Comparison of ENCODE assay signal across 16 mouse cellular contexts in the genomic region with DNA sequence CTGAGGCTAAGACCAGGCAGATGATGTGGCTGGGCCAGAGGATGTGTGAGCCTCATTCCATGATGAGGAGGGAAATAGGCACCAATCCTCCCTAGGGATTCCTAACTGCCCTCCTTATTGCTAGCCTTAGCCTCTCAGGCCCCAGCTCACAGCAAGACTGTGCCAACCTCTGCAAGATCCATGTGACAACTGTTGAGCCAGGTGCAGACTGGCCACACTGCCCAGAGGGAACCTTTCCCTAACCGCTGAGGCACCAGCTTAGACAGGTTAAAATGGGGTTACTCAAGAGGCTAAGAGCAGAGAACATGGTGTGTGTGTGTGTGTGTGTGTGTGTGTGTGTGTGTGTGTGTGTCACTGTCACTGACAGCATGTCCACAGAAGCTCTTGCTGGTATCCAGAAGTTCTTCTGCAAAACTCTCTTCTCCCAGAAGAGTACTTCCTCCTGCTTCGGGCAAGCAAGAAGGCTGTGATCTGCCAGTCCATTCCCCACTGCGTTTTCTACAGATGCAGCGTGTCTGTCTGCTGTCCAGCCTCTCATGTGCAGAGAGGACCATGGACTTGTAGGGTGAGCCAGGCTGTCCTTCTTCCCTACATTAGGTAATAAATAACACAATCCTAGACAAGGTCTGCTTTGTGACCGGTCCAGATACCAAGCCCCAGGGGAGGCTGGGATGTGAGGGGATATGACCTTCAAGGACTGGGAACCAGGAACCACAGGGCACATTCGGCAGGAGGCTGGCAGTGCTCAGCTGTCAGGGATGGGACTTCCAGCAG. TPM values are rescaled to one million over a fixed set of nuclear protein-coding genes. Genes with fewer than 3 reads are reported as not detected.
DNase-seq lines count a peak whose midpoint lies in the region; ATAC-seq and TF ChIP-seq lines count a peak whose summit lies in the region.
"Had no signal": no experiment of that assay in that cellular context is flagged by ENCODE, and none has a peak within 500 bp of the region (broad histone marks: within the 10 kb centered on the region; RNA-seq: fewer than 3 reads in every experiment).

No protein-coding gene starts in this region.

- TF ChIP-seq POLR2A in lung, adult 2 months (IDR thresholded peaks at IDR 0.05; ENCODE audit: borderline replicate concordance, extremely low read depth, low read depth, low read length) = no peak

- no peak overlapping the region for H3K4me2 ChIP-seq in hindbrain, embryonic 16.5 days (ENCODE audit: low read length)
- no peak overlapping the region for H3K4me2 ChIP-seq in hindbrain, embryonic 13.5 days
- H3K4me2 ChIP-seq in kidney, embryonic 16.5 days (replicated peaks; ENCODE audit: low read depth, low read length) = no peak overlapping the region
- H3K4me2 ChIP-seq: hindbrain, embryonic 12.5 days had no signal

- 0 out of 2 replicates have a peak, but pooled peaks have one; percentile 15 for ATAC-seq in hindbrain, embryonic 16.5 days
- ATAC-seq in hindbrain, embryonic 13.5 days (ENCODE audit: low FRiP score) = no peak
- ATAC-seq in kidney, embryonic 16.5 days (ENCODE audit: low FRiP score, low TSS enrichment) = peak; percentile 85
- ATAC-seq: liver, postnatal 0 days had no signal

- peaks cover 8% of the 10 kb centered on the region for H3K4me1 ChIP-seq in hindbrain, embryonic 16.5 days (ENCODE audit: control insufficient read depth, insufficient read depth, low read depth, low read length)
- H3K4me1 ChIP-seq in hindbrain, embryonic 13.5 days (replicated peaks) = peaks cover 27% of the 10 kb centered on the region
- peaks cover 10% of the 10 kb centered on the region; the same call in 1 of the 2 replicates for H3K4me1 ChIP-seq in kidney, embryonic 16.5 days (ENCODE audit: insufficient read depth, low read length)
- H3K4me1 ChIP-seq in lung, adult 2 months (ENCODE audit: control insufficient read depth, insufficient read depth, low read length) = no peaks in the 10 kb centered on the region

- no peak overlapping the region for H3K4me3 ChIP-seq in hindbrain, embryonic 16.5 days (ENCODE audit: low read length)
- H3K4me3 ChIP-seq in hindbrain, embryonic 13.5 days = no peak overlapping the region
- no peak overlapping the region for H3K4me3 ChIP-seq in kidney, embryonic 16.5 days (ENCODE audit: low read length)
- no peak overlapping the region for H3K4me3 ChIP-seq in lung, adult 2 months (replicated peaks; ENCODE audit: extremely low read depth, low read depth, low read length)
- H3K4me3 ChIP-seq in layer of hippocampus, adult 2 months = no peak overlapping the region
- H3K4me3 ChIP-seq: hindbrain, embryonic 12.5 days had no signal

- H3K9ac ChIP-seq in hindbrain, embryonic 16.5 days (ENCODE audit: low read depth, low read length) = no peak overlapping the region
- no peak overlapping the region for H3K9ac ChIP-seq in hindbrain, embryonic 13.5 days
- H3K9ac ChIP-seq in kidney, embryonic 16.5 days (replicated peaks; ENCODE audit: low read length) = no peak overlapping the region
- H3K9ac ChIP-seq: hindbrain, embryonic 12.5 days; liver, postnatal 0 days had no signal

- TF ChIP-seq CTCF in lung, adult 2 months (IDR thresholded peaks at IDR 0.05; ENCODE audit: insufficient read depth, low read length) = no peak
- no peak for TF ChIP-seq CTCF in layer of hippocampus, adult 2 months (conservative IDR thresholded peaks at IDR 0.05)

- no peaks in the 10 kb centered on the region for H3K36me3 ChIP-seq in hindbrain, embryonic 16.5 days (ENCODE audit: control insufficient read depth, insufficient read depth, low read length)
- no peaks in the 10 kb centered on the region for H3K36me3 ChIP-seq in hindbrain, embryonic 13.5 days
- H3K36me3 ChIP-seq in kidney, embryonic 16.5 days (ENCODE audit: insufficient read depth, low read length) = no peaks in the 10 kb centered on the region
- H3K36me3 ChIP-seq: hindbrain, embryonic 12.5 days had no signal

- no peak overlapping the region for H3K27ac ChIP-seq in hindbrain, embryonic 16.5 days (ENCODE audit: low read depth, low read length)
- H3K27ac ChIP-seq in hindbrain, embryonic 13.5 days = no peak overlapping the region
- H3K27ac ChIP-seq in kidney, embryonic 16.5 days (ENCODE audit: low read length) = peak overlapping the region; percentile 70; the same call in 1 of the 2 replicates
- H3K27ac ChIP-seq in layer of hippocampus, adult 2 months = no peak overlapping the region
- H3K27ac ChIP-seq: hindbrain, embryonic 12.5 days had no signal

- WGBS in hindbrain, embryonic 16.5 days = 75% methylated on average over 6 of the region's 6 CpGs
- 73% methylated on average over 6 of the region's 6 CpGs for WGBS in hindbrain, embryonic 13.5 days
- 51% methylated on average over 6 of the region's 6 CpGs for WGBS in kidney, embryonic 16.5 days
- WGBS in lung, adult 2 months = 70% methylated on average over 6 of the region's 6 CpGs

- H3K27me3 ChIP-seq in hindbrain, embryonic 16.5 days (replicated peaks; ENCODE audit: control insufficient read depth, insufficient read depth, low read length) = no peaks in the 10 kb centered on the region
- H3K27me3 ChIP-seq in hindbrain, embryonic 13.5 days = no peaks in the 10 kb centered on the region
- H3K27me3 ChIP-seq in kidney, embryonic 16.5 days (ENCODE audit: insufficient read depth, low read length) = no peaks in the 10 kb centered on the region
- H3K27me3 ChIP-seq: CH12.LX; hindbrain, embryonic 12.5 days had no signal

- no peaks in the 10 kb centered on the region for H3K9me3 ChIP-seq in hindbrain, embryonic 16.5 days (ENCODE audit: control insufficient read depth, low read length)
- no peaks in the 10 kb centered on the region for H3K9me3 ChIP-seq in hindbrain, embryonic 13.5 days
- H3K9me3 ChIP-seq in kidney, embryonic 16.5 days (ENCODE audit: low read length) = no peaks in the 10 kb centered on the region
- H3K9me3 ChIP-seq: hindbrain, embryonic 12.5 days had no signal

- DNase-seq in adrenal gland, adult 2 months = peak; percentile 26
- DNase-seq in adrenal gland, postnatal 10 days = no peak
- DNase-seq in lung, adult 2 months = no peak
- DNase-seq in layer of hippocampus, adult 2 months (ENCODE audit: low spot score in 2 of 2) = no peak
- DNase-seq in embryo, embryonic 10 days (ENCODE audit: low spot score) = no peak
- DNase-seq: cerebellum, adult 9-11 months; embryo, embryonic 11 days; gastrocnemius, postnatal 25 days; liver; liver, postnatal 0 days; thymus, adult 2 months had no signal

RNA-seq across cellular contexts. Expression of gene Sema4d, which starts 24.8 kb away (rescaled TPM):
- total RNA-seq in adrenal gland, adult 2 months (2021) = 10 to 100 TPM; 14.6 to 15.1 TPM
- polyA plus RNA-seq in adrenal gland, adult 2 months (2012; rRNA removed) = 13.3 and 13.7 TPM in 2 replicates
- 10 to 100 TPM; 13.9 to 25.4 TPM for total RNA-seq in adrenal gland, postnatal 10 days (2021)
- polyA plus RNA-seq in hindbrain, embryonic 16.5 days (2015; fragmentation: Nextera tagmentation; extraction: Ambion mirVana) = 14.3 and 17.9 TPM in 2 replicates
- 10.5 and 10.9 TPM in 2 replicates for polyA plus RNA-seq in hindbrain, embryonic 13.5 days (2015; fragmentation: Nextera tagmentation; extraction: Ambion mirVana)
- 28.8 and 29.0 TPM in 2 replicates for polyA plus RNA-seq in kidney, embryonic 16.5 days (2015; fragmentation: Nextera tagmentation; extraction: Ambion mirVana)
- polyA plus RNA-seq in lung, adult 2 months (2012; rRNA removed) = 15.0 and 23.3 TPM in 2 replicates
- 10 to 100 TPM; 76.3 to 83.9 TPM for total RNA-seq in layer of hippocampus, adult 2 months (2021)

RNA-seq across cellular contexts. Expression of gene Gadd45g, which starts 28.1 kb away (rescaled TPM):
- 10 to 100 TPM; 41.0 to 57.6 TPM for total RNA-seq in adrenal gland, adult 2 months (2021)
- 20.8 and 30.2 TPM in 2 replicates for polyA plus RNA-seq in adrenal gland, adult 2 months (2012; rRNA removed)
- 10 to 100 TPM; 28.4 to 87.1 TPM for total RNA-seq in adrenal gland, postnatal 10 days (2021)
- 46.4 and 52.2 TPM in 2 replicates for polyA plus RNA-seq in hindbrain, embryonic 16.5 days (2015; fragmentation: Nextera tagmentation; extraction: Ambion mirVana)
- polyA plus RNA-seq in hindbrain, embryonic 13.5 days (2015; fragmentation: Nextera tagmentation; extraction: Ambion mirVana) = 113 and 116 TPM in 2 replicates
- 45.8 and 48.5 TPM in 2 replicates for polyA plus RNA-seq in kidney, embryonic 16.5 days (2015; fragmentation: Nextera tagmentation; extraction: Ambion mirVana)
- polyA plus RNA-seq in lung, adult 2 months (2012; rRNA removed) = 43.5 and 60.1 TPM in 2 replicates
- total RNA-seq in layer of hippocampus, adult 2 months (2021) = 10 to 100 TPM; 14.8 to 22.7 TPM
